In genomic region chr13:97442806-97443205, GRCm38 (mm10) we compare ENCODE assay signal across 10 mouse cellular contexts.
DNase-seq lines count a peak whose midpoint lies in the region; ATAC-seq lines count a peak whose summit lies in the region.
"Had no signal": no experiment of that assay in that cellular context is flagged by ENCODE, and none has a peak within 500 bp of the region (broad histone marks: within the 10 kb centered on the region; RNA-seq: fewer than 3 reads in every experiment).

No protein-coding gene starts in this region.

- ATAC-seq in forebrain, embryonic 13.5 days: no peak
- ATAC-seq in kidney, embryonic 16.5 days (ENCODE audit: low FRiP score, low TSS enrichment): no peak
- no peak for ATAC-seq in hindbrain, embryonic 15.5 days (ENCODE audit: low FRiP score, low read depth)

- no peak for DNase-seq in forebrain, embryonic 10.5 days (ENCODE audit: extremely low spot score, low spot score)
- no peak for DNase-seq in kidney, postnatal 25 days
- peak; percentile 20 for DNase-seq in 3T3-L1 (ENCODE audit: low read depth, low spot score)
- DNase-seq in urinary bladder, adult 18-20 months (ENCODE audit: low spot score in 2 of 2): no peak
- DNase-seq in testis, postnatal 14 days (ENCODE audit: low spot score): no peak
- DNase-seq: gastrocnemius, postnatal 10 days had no signal

- peaks cover 18% of the 10 kb centered on the region; the same call in 1 of the 2 replicates for H3K27me3 ChIP-seq in forebrain, embryonic 10.5 days (ENCODE audit: poor library complexity, severe bottlenecking)
- no peaks in the 10 kb centered on the region for H3K27me3 ChIP-seq in forebrain, embryonic 13.5 days
- H3K27me3 ChIP-seq in kidney, embryonic 16.5 days (ENCODE audit: insufficient read depth, low read length): no peaks in the 10 kb centered on the region
- H3K27me3 ChIP-seq in hindbrain, embryonic 15.5 days: no peaks in the 10 kb centered on the region
- H3K27me3 ChIP-seq: embryonic facial prominence, embryonic 12.5 days had no signal

- peaks cover 60% of the 10 kb centered on the region for H3K4me1 ChIP-seq in forebrain, embryonic 10.5 days
- H3K4me1 ChIP-seq in forebrain, embryonic 13.5 days: peaks cover 46% of the 10 kb centered on the region
- peaks cover 39% of the 10 kb centered on the region for H3K4me1 ChIP-seq in kidney, embryonic 16.5 days (ENCODE audit: insufficient read depth, low read length)
- peaks cover 36% of the 10 kb centered on the region for H3K4me1 ChIP-seq in hindbrain, embryonic 15.5 days (replicated peaks)

- H3K36me3 ChIP-seq in forebrain, embryonic 10.5 days (replicated peaks): no peaks in the 10 kb centered on the region
- no peaks in the 10 kb centered on the region for H3K36me3 ChIP-seq in forebrain, embryonic 13.5 days (ENCODE audit: poor library complexity, severe bottlenecking)
- H3K36me3 ChIP-seq in kidney, embryonic 16.5 days (ENCODE audit: insufficient read depth, low read length): no peaks in the 10 kb centered on the region
- no peaks in the 10 kb centered on the region for H3K36me3 ChIP-seq in hindbrain, embryonic 15.5 days
- H3K36me3 ChIP-seq: embryonic facial prominence, embryonic 12.5 days had no signal

- no peak overlapping the region for H3K4me3 ChIP-seq in forebrain, embryonic 10.5 days
- H3K4me3 ChIP-seq in forebrain, embryonic 13.5 days: no peak overlapping the region
- no peak overlapping the region for H3K4me3 ChIP-seq in kidney, embryonic 16.5 days (ENCODE audit: low read length)
- H3K4me3 ChIP-seq in hindbrain, embryonic 15.5 days: no peak overlapping the region
- H3K4me3 ChIP-seq: embryonic facial prominence, embryonic 12.5 days had no signal

- H3K9ac ChIP-seq in forebrain, embryonic 13.5 days: no peak overlapping the region
- H3K9ac ChIP-seq in kidney, embryonic 16.5 days (replicated peaks; ENCODE audit: low read length): no peak overlapping the region
- no peak overlapping the region for H3K9ac ChIP-seq in hindbrain, embryonic 15.5 days
- H3K9ac ChIP-seq: embryonic facial prominence, embryonic 12.5 days had no signal

- no peaks in the 10 kb centered on the region for H3K9me3 ChIP-seq in forebrain, embryonic 10.5 days
- H3K9me3 ChIP-seq in forebrain, embryonic 13.5 days (replicated peaks): no peaks in the 10 kb centered on the region
- no peaks in the 10 kb centered on the region for H3K9me3 ChIP-seq in kidney, embryonic 16.5 days (ENCODE audit: low read length)
- no peaks in the 10 kb centered on the region for H3K9me3 ChIP-seq in hindbrain, embryonic 15.5 days
- H3K9me3 ChIP-seq: embryonic facial prominence, embryonic 12.5 days had no signal

- H3K27ac ChIP-seq in forebrain, embryonic 10.5 days: peak overlapping the region; percentile 83
- no peak overlapping the region; the same call in 1 of the 2 replicates for H3K27ac ChIP-seq in forebrain, embryonic 13.5 days
- H3K27ac ChIP-seq in kidney, embryonic 16.5 days (ENCODE audit: low read length): peak overlapping the region; percentile 70
- H3K27ac ChIP-seq in hindbrain, embryonic 15.5 days (replicated peaks): 0 out of 2 replicates have a peak overlapping the region, but pooled peaks have one; percentile 23
- H3K27ac ChIP-seq: embryonic facial prominence, embryonic 12.5 days had no signal

- WGBS in forebrain, embryonic 10.5 days: 91% methylated on average over 1 of the region's 1 CpGs
- 97% methylated on average over 1 of the region's 1 CpGs for WGBS in forebrain, embryonic 13.5 days
- WGBS in kidney, embryonic 16.5 days: 62% methylated on average over 1 of the region's 1 CpGs
- WGBS in hindbrain, embryonic 15.5 days: 85% methylated on average over 1 of the region's 1 CpGs

- no peak overlapping the region for H3K4me2 ChIP-seq in forebrain, embryonic 13.5 days
- no peak overlapping the region for H3K4me2 ChIP-seq in kidney, embryonic 16.5 days (replicated peaks; ENCODE audit: low read depth, low read length)
- no peak overlapping the region for H3K4me2 ChIP-seq in hindbrain, embryonic 15.5 days
